8 mouse cellular contexts compared by ENCODE assay signal in genomic region chr8:123858574-123858940, GRCm38 (mm10). TPM values are rescaled to one million over a fixed set of nuclear protein-coding genes. Genes with fewer than 3 reads are reported as not detected.
A peak's percentile ranks its signal among the peaks of the same experiment; 100 is the strongest.
DNase-seq lines count a peak whose midpoint lies in the region; ATAC-seq lines count a peak whose summit lies in the region.

No protein-coding gene starts in this region.

- no peak overlapping the region for H3K27ac ChIP-seq in forebrain, embryonic 11.5 days (ENCODE audit: low read depth, low read length)
- no peak overlapping the region for H3K27ac ChIP-seq in limb, embryonic 11.5 days (replicated peaks; ENCODE audit: low read depth, low read length)
- no peak overlapping the region; the same call in 1 of the 2 replicates for H3K27ac ChIP-seq in midbrain, embryonic 11.5 days (ENCODE audit: low read depth, low read length)

- no peaks in the 10 kb centered on the region; the same call in 1 of the 2 replicates for H3K9me3 ChIP-seq in forebrain, embryonic 11.5 days (ENCODE audit: control insufficient read depth, low read length)
- H3K9me3 ChIP-seq in limb, embryonic 11.5 days (ENCODE audit: control insufficient read depth, low read length): no peaks in the 10 kb centered on the region
- H3K9me3 ChIP-seq in midbrain, embryonic 11.5 days (ENCODE audit: control insufficient read depth, low read length): no peaks in the 10 kb centered on the region; the same call in 1 of the 2 replicates

- DNase-seq in cerebellum, postnatal 10 days: peak; percentile 62 to 68
- DNase-seq in cerebellum, adult 11 months: no peak
- DNase-seq in MN1 (ENCODE audit: low spot score): peak; percentile 72
- DNase-seq in forebrain, embryonic 11.5 days (ENCODE audit: low spot score): peak; percentile 60
- DNase-seq in limb, embryonic 11.5 days (ENCODE audit: low spot score): no peak
- DNase-seq in midbrain, embryonic 11.5 days (ENCODE audit: low spot score, missing footprints): no peak
- DNase-seq in layer of hippocampus, adult 9-11 months: no peak
- DNase-seq in adrenal gland, adult 2 months: no peak

- no peaks in the 10 kb centered on the region for H3K36me3 ChIP-seq in forebrain, embryonic 11.5 days (ENCODE audit: control insufficient read depth, insufficient read depth, low read length)
- H3K36me3 ChIP-seq in limb, embryonic 11.5 days (ENCODE audit: control insufficient read depth, insufficient read depth, low read length): no peaks in the 10 kb centered on the region
- no peaks in the 10 kb centered on the region for H3K36me3 ChIP-seq in midbrain, embryonic 11.5 days (ENCODE audit: control insufficient read depth, insufficient read depth, low read length)

- H3K27me3 ChIP-seq in forebrain, embryonic 11.5 days (ENCODE audit: control insufficient read depth, insufficient read depth, low read length): peaks cover 5% of the 10 kb centered on the region; the same call in 1 of the 2 replicates
- peaks cover 6% of the 10 kb centered on the region; the same call in 1 of the 2 replicates for H3K27me3 ChIP-seq in limb, embryonic 11.5 days (ENCODE audit: control insufficient read depth, insufficient read depth, low read length)
- H3K27me3 ChIP-seq in midbrain, embryonic 11.5 days (ENCODE audit: control insufficient read depth, insufficient read depth, low read length): peaks cover 7% of the 10 kb centered on the region; the same call in 1 of the 2 replicates

- ATAC-seq in forebrain, embryonic 11.5 days (replicated peaks; ENCODE audit: low FRiP score): peak; percentile 45
- peak; percentile 19 for ATAC-seq in limb, embryonic 11.5 days (ENCODE audit: insufficient number of reproducible peaks, low FRiP score, low TSS enrichment, low read depth)
- ATAC-seq in midbrain, embryonic 11.5 days (ENCODE audit: low FRiP score): 0 out of 2 replicates have a peak, but pooled peaks have one; percentile 19

- 0% methylated on average over 17 of the region's 17 CpGs for WGBS in forebrain, embryonic 11.5 days
- WGBS in limb, embryonic 11.5 days: 0% methylated on average over 17 of the region's 17 CpGs
- 1% methylated on average over 17 of the region's 17 CpGs for WGBS in midbrain, embryonic 11.5 days

- peak overlapping the region; percentile 67 for H3K4me3 ChIP-seq in forebrain, embryonic 11.5 days (ENCODE audit: low read depth, low read length)
- peak overlapping the region; percentile 97 for H3K4me3 ChIP-seq in limb, embryonic 11.5 days (ENCODE audit: low read depth, low read length)
- peak overlapping the region; percentile 87 for H3K4me3 ChIP-seq in midbrain, embryonic 11.5 days (ENCODE audit: low read depth, low read length)

- H3K4me1 ChIP-seq in forebrain, embryonic 11.5 days (replicated peaks; ENCODE audit: control insufficient read depth, insufficient read depth, low read length): peaks cover 6% of the 10 kb centered on the region; the same call in 1 of the 2 replicates
- H3K4me1 ChIP-seq in limb, embryonic 11.5 days (ENCODE audit: control insufficient read depth, insufficient read depth, low read length): peaks cover 5% of the 10 kb centered on the region
- peaks cover 6% of the 10 kb centered on the region for H3K4me1 ChIP-seq in midbrain, embryonic 11.5 days (ENCODE audit: control insufficient read depth, insufficient read depth, low read length)

- peak overlapping the region; percentile 61 for H3K9ac ChIP-seq in forebrain, embryonic 11.5 days (ENCODE audit: low read length)
- peak overlapping the region; percentile 68 for H3K9ac ChIP-seq in limb, embryonic 11.5 days (ENCODE audit: low read length)
- peak overlapping the region; percentile 81 for H3K9ac ChIP-seq in midbrain, embryonic 11.5 days (ENCODE audit: low read length)

- peak overlapping the region; percentile 64 for H3K4me2 ChIP-seq in forebrain, embryonic 11.5 days (ENCODE audit: low read depth, low read length, severe bottlenecking)
- peak overlapping the region; percentile 92 for H3K4me2 ChIP-seq in limb, embryonic 11.5 days (ENCODE audit: low read depth, severe bottlenecking)
- H3K4me2 ChIP-seq in midbrain, embryonic 11.5 days: peak overlapping the region; percentile 91

RNA-seq across cellular contexts. Expression of gene Ccsap, which starts 1.5 kb away (rescaled TPM):
- polyA plus RNA-seq in forebrain, embryonic 11.5 days (2014; fragmentation: Nextera tagmentation; extraction: Ambion mirVana): 10.0 and 10.4 TPM in 2 replicates
- 6.3 and 7.3 TPM in 2 replicates for polyA plus RNA-seq in limb, embryonic 11.5 days (2014; fragmentation: Nextera tagmentation; extraction: Ambion mirVana)
- polyA plus RNA-seq in midbrain, embryonic 11.5 days (2014; fragmentation: Nextera tagmentation; extraction: Ambion mirVana): 7.5 and 7.9 TPM in 2 replicates
- total RNA-seq in adrenal gland, adult 2 months (2021): 1 to 10 TPM; 1.2 to 2.1 TPM
- polyA plus RNA-seq in adrenal gland, adult 2 months (2012; rRNA removed): 0.70 and 1.3 TPM in 2 replicates

RNA-seq across cellular contexts. Expression of gene Acta1, which starts 36.0 kb away (rescaled TPM):
- polyA plus RNA-seq in forebrain, embryonic 11.5 days (2014; fragmentation: Nextera tagmentation; extraction: Ambion mirVana): 0.56 and 0.68 TPM in 2 replicates
- polyA plus RNA-seq in limb, embryonic 11.5 days (2014; fragmentation: Nextera tagmentation; extraction: Ambion mirVana): 12.0 and 13.5 TPM in 2 replicates
- 0.17 TPM in 1 of 2 replicates, not detected in the other for polyA plus RNA-seq in midbrain, embryonic 11.5 days (2014; fragmentation: Nextera tagmentation; extraction: Ambion mirVana)
- total RNA-seq in adrenal gland, adult 2 months (2021): under 1 TPM; 0.20 to 0.38 TPM
- 1.2 and 4.7 TPM in 2 replicates for polyA plus RNA-seq in adrenal gland, adult 2 months (2012; rRNA removed)

RNA-seq across cellular contexts. Expression of gene Rab4a, which starts 52.8 kb away (rescaled TPM):
- polyA plus RNA-seq in forebrain, embryonic 11.5 days (2014; fragmentation: Nextera tagmentation; extraction: Ambion mirVana): 70.2 and 75.9 TPM in 2 replicates
- 54.6 and 54.8 TPM in 2 replicates for polyA plus RNA-seq in limb, embryonic 11.5 days (2014; fragmentation: Nextera tagmentation; extraction: Ambion mirVana)
- 58.8 and 61.2 TPM in 2 replicates for polyA plus RNA-seq in midbrain, embryonic 11.5 days (2014; fragmentation: Nextera tagmentation; extraction: Ambion mirVana)
- 10 to 100 TPM; 19.2 to 26.7 TPM for total RNA-seq in adrenal gland, adult 2 months (2021)
- polyA plus RNA-seq in adrenal gland, adult 2 months (2012; rRNA removed): 13.0 and 19.4 TPM in 2 replicates

Comparison
In these comparisons a context has a peak if more than half of its experiments do, and no peak if none do; other contexts are left out.
1. DNase-seq: peak in cerebellum, postnatal 10 days (2 of 2), MN1 (single experiment) and forebrain, embryonic 11.5 days (single experiment); none in cerebellum, adult 11 months (single experiment), limb, embryonic 11.5 days (single experiment), midbrain, embryonic 11.5 days (single experiment), layer of hippocampus, adult 9-11 months (single experiment) and adrenal gland, adult 2 months (single experiment).
2. Peak in every context shown above with its lines, with median percentiles within 50 percentile points of each other: ATAC-seq, H3K4me2 ChIP-seq, H3K4me3 ChIP-seq and H3K9ac ChIP-seq.